Mouse (Mus musculus) MEL (cell line): ENCODE data around the gene Atp5k. TPM values are rescaled to one million over a fixed set of nuclear protein-coding genes. Genes with fewer than 3 reads are reported as not detected.

Experiments
- DNase-seq: peaks from one replicate; pipeline ENCODE4 v3.0.0; 2011; ENCODE audit warnings: low read depth, low spot score
- H3K27ac ChIP-seq: 2 replicates; pipeline ENCODE4 v1.5.1; 2012; ENCODE audit warnings: low read depth, mild to moderate bottlenecking, control low read depth, low read length, moderate library complexity; ENCODE audit not compliant: control insufficient read depth
- H3K27me3 ChIP-seq, 2 experiments: fragments of 150-350 bp in 1 of 2; sonication (generic) in 1 of 2; 2 replicates each; pipeline ENCODE4 v1.6.1; 2012; ENCODE audit warnings: low read length in 2 of 2, mild to moderate bottlenecking in 2 of 2, improper control_type of control experiment in 1 of 2, moderate library complexity in 1 of 2; ENCODE audit not compliant: insufficient read depth in 2 of 2, control insufficient read depth in 1 of 2
- H3K36me3 ChIP-seq, 2 experiments: 2 replicates each; pipeline ENCODE4 v1.6.1; 2012 to 2014; ENCODE audit warnings: low read length in 2 of 2, improper control_type of control experiment in 1 of 2, inconsistent platforms in 1 of 2, mild to moderate bottlenecking in 1 of 2; ENCODE audit not compliant: insufficient read depth in 2 of 2, control insufficient read depth in 1 of 2
- H3K4me1 ChIP-seq, 2 experiments: fragments of 150-350 bp in 1 of 2; sonication (generic) in 1 of 2; 2 replicates each; pipeline ENCODE4 v1.6.1; 2012; ENCODE audit warnings: low read length in 2 of 2, improper control_type of control experiment in 1 of 2, mild to moderate bottlenecking in 1 of 2; ENCODE audit not compliant: insufficient read depth in 2 of 2, control insufficient read depth in 1 of 2
- H3K4me3 ChIP-seq, 2 experiments: fragments of 150-350 bp in 1 of 2; sonication (generic) in 1 of 2; 2 replicates each; pipeline ENCODE4 v1.5.1; 2012; ENCODE audit warnings: low read depth in 2 of 2, low read length in 2 of 2, mild to moderate bottlenecking in 2 of 2, moderate library complexity in 2 of 2, control low read depth in 1 of 2, improper control_type of control experiment in 1 of 2; ENCODE audit not compliant: control insufficient read depth in 1 of 2, insufficient read depth in 1 of 2
- H3K79me2 ChIP-seq: 2 replicates; pipeline ENCODE4 v1.6.1; 2012; ENCODE audit warnings: mild to moderate bottlenecking, low read length, moderate library complexity; ENCODE audit not compliant: control insufficient read depth, poor library complexity, insufficient read depth
- H3K9ac ChIP-seq: 2 replicates; pipeline ENCODE4 v1.6.1; 2012; ENCODE audit warnings: low read depth, mild to moderate bottlenecking, control low read depth, low read length, moderate library complexity; ENCODE audit not compliant: control insufficient read depth, poor library complexity, severe bottlenecking
- H3K9me3 ChIP-seq: fragments of 150-350 bp; sonication (generic); replicated peaks from 2 replicates; pipeline ENCODE4 v1.6.1; 2012; ENCODE audit warnings: mild to moderate bottlenecking, low read length, improper control_type of control experiment, moderate library complexity; ENCODE audit not compliant: insufficient read depth
- BHLHE40 ChIP-seq: IDR thresholded peaks from 2 replicates; pipeline ENCODE4 v1.6.1; 2012; ENCODE audit warnings: low read depth, mild to moderate bottlenecking, inconsistent platforms, low read length, improper control_type of control experiment, borderline replicate concordance
- CHD1 ChIP-seq: IDR thresholded peaks from 2 replicates; pipeline ENCODE4 v1.6.1; 2012; ENCODE audit warnings: low read depth, mild to moderate bottlenecking, inconsistent platforms, low read length, improper control_type of control experiment
- CHD2 ChIP-seq: IDR thresholded peaks from 2 replicates; pipeline ENCODE4 v1.6.1; 2011; ENCODE audit warnings: low read length, improper control_type of control experiment
- CTCF ChIP-seq, 3 experiments: IDR thresholded peaks in 2 of 3; conservative IDR thresholded peaks in 1 of 3; 2 replicates each; pipeline ENCODE4 v1.5.1; 2011 to 2012; ENCODE audit warnings: low read length in 3 of 3, low read depth in 2 of 3, mild to moderate bottlenecking in 2 of 3, improper control_type of control experiment in 1 of 3, inconsistent platforms in 1 of 3, mixed read lengths in 1 of 3, moderate library complexity in 1 of 3; ENCODE audit not compliant: control insufficient read depth in 1 of 3, insufficient read depth in 1 of 3, poor library complexity in 1 of 3, severe bottlenecking in 1 of 3
- E2F4 ChIP-seq: IDR thresholded peaks from 2 replicates; pipeline ENCODE4 v1.6.1; 2011; ENCODE audit warnings: low read depth, low read length, improper control_type of control experiment, borderline replicate concordance
- ELF1 ChIP-seq: IDR thresholded peaks from 2 replicates; pipeline ENCODE4 v1.6.1; 2014; ENCODE audit warnings: low read depth, mild to moderate bottlenecking, inconsistent platforms, low read length, improper control_type of control experiment, moderate library complexity
- EP300 ChIP-seq, 2 experiments: IDR thresholded peaks; 2 replicates each; pipeline ENCODE4 v1.6.1; 2011; ENCODE audit warnings: improper control_type of control experiment in 2 of 2, low read length in 2 of 2, low read depth in 1 of 2, mild to moderate bottlenecking in 1 of 2
- ETS1 ChIP-seq: IDR thresholded peaks from 2 replicates; pipeline ENCODE4 v1.6.1; 2012; ENCODE audit warnings: low read depth, mild to moderate bottlenecking, inconsistent platforms, low read length, improper control_type of control experiment, moderate library complexity
- GABPA ChIP-seq: IDR thresholded peaks from 2 replicates; pipeline ENCODE4 v1.6.1; 2012; ENCODE audit warnings: low read depth, mild to moderate bottlenecking, inconsistent platforms, low read length, improper control_type of control experiment, moderate library complexity
- GATA1 ChIP-seq: IDR thresholded peaks from 2 replicates; pipeline ENCODE4 v1.6.1; 2011; ENCODE audit warnings: low read depth, low read length, improper control_type of control experiment
- HCFC1 ChIP-seq: IDR thresholded peaks from 2 replicates; pipeline ENCODE4 v1.6.1; 2012; ENCODE audit warnings: low read depth, mild to moderate bottlenecking, inconsistent platforms, low read length, improper control_type of control experiment, moderate library complexity
- JUND ChIP-seq: IDR thresholded peaks from 2 replicates; pipeline ENCODE4 v1.6.1; 2011; ENCODE audit warnings: low read depth, mild to moderate bottlenecking, improper control_type of control experiment, low read length
- KAT2A ChIP-seq: conservative IDR thresholded peaks from 2 replicates; pipeline ENCODE4 v1.6.1; 2012; ENCODE audit warnings: low read depth, low read length, improper control_type of control experiment, inconsistent platforms
- MAFK ChIP-seq: IDR thresholded peaks from 2 replicates; pipeline ENCODE4 v1.6.1; 2011; ENCODE audit warnings: low read depth, mild to moderate bottlenecking, low read length, improper control_type of control experiment, borderline replicate concordance
- MEF2A ChIP-seq: IDR thresholded peaks from 2 replicates; pipeline ENCODE4 v1.6.1; 2014; ENCODE audit warnings: low read depth, mild to moderate bottlenecking, inconsistent platforms, low read length, improper control_type of control experiment; ENCODE audit not compliant: poor library complexity, insufficient replicate concordance, severe bottlenecking; ENCODE audit errors: extremely low read depth
- MYB ChIP-seq: IDR thresholded peaks from 2 replicates; pipeline ENCODE4 v1.6.1; 2011; ENCODE audit warnings: mild to moderate bottlenecking, low read depth, low read length, improper control_type of control experiment
- MYC ChIP-seq: IDR thresholded peaks from 2 replicates; pipeline ENCODE4 v1.6.1; 2011; ENCODE audit warnings: low read depth, mild to moderate bottlenecking, low read length, improper control_type of control experiment, moderate library complexity
- NELFE ChIP-seq: IDR thresholded peaks from 2 replicates; pipeline ENCODE4 v1.6.1; 2011; ENCODE audit warnings: low read depth, low read length, improper control_type of control experiment
- NRF1 ChIP-seq: IDR thresholded peaks from 2 replicates; pipeline ENCODE4 v1.6.1; 2014; ENCODE audit warnings: low read depth, mild to moderate bottlenecking, inconsistent platforms, low read length, improper control_type of control experiment, moderate library complexity; ENCODE audit not compliant: poor library complexity, insufficient read depth, severe bottlenecking
- POLR2AphosphoS2 ChIP-seq: IDR thresholded peaks from 2 replicates; pipeline ENCODE4 v1.6.1; 2011; ENCODE audit warnings: low read length, improper control_type of control experiment
- POLR2AphosphoS5 ChIP-seq: IDR thresholded peaks from 2 replicates; pipeline ENCODE4 v1.6.1; 2012; ENCODE audit warnings: low read depth, borderline replicate concordance, mild to moderate bottlenecking, inconsistent platforms, low read length, moderate library complexity, mixed read lengths
- RAD21 ChIP-seq: IDR thresholded peaks from 2 replicates; pipeline ENCODE4 v1.6.1; 2011; ENCODE audit warnings: mild to moderate bottlenecking, low read depth, low read length, improper control_type of control experiment
- RCOR1 ChIP-seq: IDR thresholded peaks from 2 replicates; pipeline ENCODE4 v1.6.1; 2012; ENCODE audit warnings: low read depth, mild to moderate bottlenecking, inconsistent platforms, low read length, improper control_type of control experiment
- SIN3A ChIP-seq: IDR thresholded peaks from 2 replicates; pipeline ENCODE4 v1.6.1; 2012; ENCODE audit warnings: low read length, improper control_type of control experiment, inconsistent platforms
- SMC3 ChIP-seq: IDR thresholded peaks from 2 replicates; pipeline ENCODE4 v1.6.1; 2011; ENCODE audit warnings: low read depth, low read length, improper control_type of control experiment
- TAL1 ChIP-seq: IDR thresholded peaks from 2 replicates; pipeline ENCODE4 v1.6.1; 2012; ENCODE audit warnings: mild to moderate bottlenecking, inconsistent platforms, low read length, moderate library complexity, mixed read lengths
- TBP ChIP-seq: IDR thresholded peaks from 2 replicates; pipeline ENCODE4 v1.8.0; 2011; ENCODE audit warnings: low read depth, low read length, improper control_type of control experiment
- TCF12 ChIP-seq: IDR thresholded peaks from 2 replicates; pipeline ENCODE4 v1.6.1; 2014; ENCODE audit warnings: low read depth, mild to moderate bottlenecking, inconsistent platforms, low read length, improper control_type of control experiment, moderate library complexity
- UBTF ChIP-seq: IDR thresholded peaks from 2 replicates; pipeline ENCODE4 v1.6.1; 2012; ENCODE audit warnings: low read depth, mild to moderate bottlenecking, inconsistent platforms, low read length, improper control_type of control experiment, moderate library complexity, borderline replicate concordance; ENCODE audit not compliant: insufficient read depth
- USF1 ChIP-seq: IDR thresholded peaks from 2 replicates; pipeline ENCODE4 v1.6.1; 2014; ENCODE audit warnings: low read depth, mild to moderate bottlenecking, inconsistent platforms, low read length, improper control_type of control experiment, moderate library complexity
- USF2 ChIP-seq, 2 experiments: IDR thresholded peaks; 2 replicates each; pipeline ENCODE4 v1.6.1; 2011 to 2012; ENCODE audit warnings: improper control_type of control experiment in 2 of 2, low read length in 2 of 2, borderline replicate concordance in 1 of 2, inconsistent platforms in 1 of 2, low read depth in 1 of 2, mild to moderate bottlenecking in 1 of 2; ENCODE audit not compliant: insufficient read depth in 1 of 2
- ZC3H11A ChIP-seq: IDR thresholded peaks from 2 replicates; pipeline ENCODE4 v1.6.1; 2012; ENCODE audit warnings: low read depth, mild to moderate bottlenecking, inconsistent platforms, low read length, improper control_type of control experiment
- ZKSCAN1 ChIP-seq: IDR thresholded peaks from 2 replicates; pipeline ENCODE4 v1.6.1; 2012; ENCODE audit warnings: low read depth, mild to moderate bottlenecking, inconsistent platforms, low read length, improper control_type of control experiment, moderate library complexity
- ZNF384 ChIP-seq: IDR thresholded peaks from 2 replicates; pipeline ENCODE4 v1.6.1; 2012; ENCODE audit warnings: low read depth, mild to moderate bottlenecking, inconsistent platforms, low read length, improper control_type of control experiment
- polyA plus RNA-seq, 2 experiments: library from polyadenylated mRNA; stranded (reverse) in 1 of 2; unstranded in 1 of 2; fragments of >175 nt in 1 of 2; fragments of >200 nt in 1 of 2; gene quantifications; 2 replicates each; pipeline versions ENCODE4 v1.2.1 to v1.2.4; 2012; ENCODE audit warnings: low replicate concordance in 2 of 2, low read depth in 1 of 2; ENCODE audit not compliant: insufficient read length in 2 of 2, insufficient read depth in 1 of 2, missing spikeins in 1 of 2
- total RNA-seq: library from RNA; depleted of rRNA; stranded (reverse); fragments of 300-350 nt; gene quantifications from 2 replicates; pipeline ENCODE4 v1.2.3, GENCODE M21; 2012; rRNA removed

Gene Atp5k
- total RNA-seq = 793 and 801 TPM in 2 replicates
- 100 to 1,000 TPM in 1 of 2 experiments, not detected in 1; 329 TPM for polyA plus RNA-seq

- no peaks in the 10 kb centered on the region for H3K9me3 ChIP-seq
- peaks cover 13% of the 10 kb centered on the region for H3K79me2 ChIP-seq
- peak within 1 kb of the TSS; percentile 21 for H3K27ac ChIP-seq
- peak within 1 kb of the TSS; percentile 85 for H3K9ac ChIP-seq
- peak within 1 kb of the TSS; percentile 86 to 91 for H3K4me3 ChIP-seq
- H3K36me3 ChIP-seq = peaks cover 0 to 3% of the 10 kb centered on the region in 2 experiments
- peaks cover 0 to 13% of the 10 kb centered on the region in 2 experiments; a peak in 2 of 4 replicates for H3K4me1 ChIP-seq
- DNase-seq = peak; percentile 95
- H3K27me3 ChIP-seq = peaks cover under 1 to 2% of the 10 kb centered on the region in 2 experiments; a peak in 2 of 4 replicates
- TF ChIP-seq TBP = peak; percentile 87
- TF ChIP-seq GATA1 = no peak
- TF ChIP-seq MAFK = no peak
- TF ChIP-seq CTCF (IDR thresholded peaks at IDR 0.05 in 2 of 3, conservative IDR thresholded peaks at IDR 0.05 in 1 of 3; ENCODE audit: control insufficient read depth in 1 of 3, insufficient read depth in 1 of 3, low read depth in 2 of 3, low read length in 3 of 3, poor library complexity in 1 of 3, severe bottlenecking in 1 of 3) = peak; percentile 74 to 96 (median 94)
- no peak for TF ChIP-seq MEF2A
- peak; percentile 55; the same call in 1 of the 2 replicates for TF ChIP-seq GABPA
- no peak for TF ChIP-seq UBTF
- TF ChIP-seq SMC3 = peak; percentile 61
- TF ChIP-seq ETS1 = 0 out of 2 replicates have a peak, but pooled peaks have one; percentile 7
- TF ChIP-seq USF1 = 0 out of 2 replicates have a peak, but pooled peaks have one; percentile 21
- peak; percentile 68; the same call in 1 of the 2 replicates for TF ChIP-seq MYC
- TF ChIP-seq ZKSCAN1 = no peak
- peak; percentile 89 for TF ChIP-seq NRF1
- TF ChIP-seq POLR2AphosphoS2 = peak; percentile 91
- no peak for TF ChIP-seq TAL1
- peak; percentile 92 for TF ChIP-seq NELFE
- TF ChIP-seq BHLHE40 = no peak
- TF ChIP-seq EP300 (IDR thresholded peaks at IDR 0.05; ENCODE audit: low read depth in 1 of 2, low read length in 2 of 2) = peak in 1 of 2 experiments; percentile 23; a peak in 1 of 4 replicates
- peak; percentile 77 for TF ChIP-seq KAT2A
- TF ChIP-seq TCF12 = peak; percentile 65
- no peak for TF ChIP-seq RCOR1
- TF ChIP-seq CHD1 = no peak
- TF ChIP-seq RAD21 = no peak
- no peak; the same call in 1 of the 2 replicates for TF ChIP-seq E2F4
- 0 out of 2 replicates have a peak, but pooled peaks have one; percentile 42 for TF ChIP-seq CHD2
- TF ChIP-seq HCFC1 = peak; percentile 93
- TF ChIP-seq SIN3A = peak; percentile 88
- TF ChIP-seq ELF1 = peak; percentile 92
- TF ChIP-seq USF2 (IDR thresholded peaks at IDR 0.05; ENCODE audit: borderline replicate concordance in 1 of 2, insufficient read depth in 1 of 2, low read depth in 1 of 2, low read length in 2 of 2) = no peak
- no peak for TF ChIP-seq JUND
- no peak for TF ChIP-seq MYB
- no peak for TF ChIP-seq ZNF384
- no peak for TF ChIP-seq ZC3H11A
- TF ChIP-seq POLR2AphosphoS5 = no peak
Observed at GRCm38 (mm10) chr5:108433804-108434587, at the start of gene Atp5k. Atp5k (minus strand) TSS chr5:108434448.
